Mouse (Mus musculus) kidney, postnatal 0 days (tissue): ENCODE measurements at regions not wholly inside any gene's neighbourhood (a gene's known extent, or its start where the extent isn't known, plus 50 kb on each side); places are given as distances from the start of the nearest gene placed in this dataset.
A peak's percentile ranks its signal among the peaks of the same experiment; 100 is the strongest.

Experiments used
- ATAC-seq: fragments of 200-750 bp; cut with Nextera tagmentation; replicated peaks from 2 replicates; pipeline ENCODE4 v1.8.0; 2017; ENCODE audit warnings: low read depth, moderate number of reproducible peaks, moderate TSS enrichment, moderate library complexity; ENCODE audit not compliant: low FRiP score
- DNase-seq: peaks from one replicate; pipeline ENCODE4 v3.0.0-alpha.2; 2016; ENCODE audit warnings: low spot score
- H3K27ac ChIP-seq: fragments of 300-500 bp; sonication (generic); 2 replicates; pipeline ENCODE4 v1.5.1; 2014; ENCODE audit warnings: mild to moderate bottlenecking
- H3K27me3 ChIP-seq: fragments of 300-500 bp; sonication (generic); 2 replicates; pipeline ENCODE4 v1.6.1; 2014; ENCODE audit warnings: low read length, mixed read lengths; ENCODE audit not compliant: insufficient read depth
- H3K36me3 ChIP-seq: fragments of 300-500 bp; sonication (generic); 2 replicates; pipeline ENCODE4 v1.6.1; 2014; ENCODE audit warnings: low read length, mixed read lengths; ENCODE audit not compliant: insufficient read depth
- H3K4me1 ChIP-seq: fragments of 300-500 bp; sonication (generic); replicated peaks from 2 replicates; pipeline ENCODE4 v1.6.1; 2014; ENCODE audit warnings: antibody characterized with exemption, low read length, mixed read lengths; ENCODE audit not compliant: insufficient read depth
- H3K4me2 ChIP-seq: fragments of 300-500 bp; sonication (generic); 2 replicates; pipeline ENCODE4 v1.6.1; 2014; ENCODE audit warnings: mild to moderate bottlenecking, low read length, moderate library complexity, mixed read lengths
- H3K4me3 ChIP-seq: fragments of 300-500 bp; sonication (generic); replicated peaks from 2 replicates; pipeline ENCODE4 v1.5.1; 2014; ENCODE audit warnings: low read depth, low read length
- H3K9ac ChIP-seq: fragments of 300-500 bp; sonication (generic); 2 replicates; pipeline ENCODE4 v1.6.1; 2014; ENCODE audit warnings: low read depth, low read length
- H3K9me3 ChIP-seq: fragments of 300-500 bp; sonication (generic); replicated peaks from 2 replicates; pipeline ENCODE4 v1.6.1; 2016; ENCODE audit warnings: low read length, inconsistent platforms, mixed read lengths
- CTCF ChIP-seq: IDR thresholded peaks from 2 replicates; pipeline ENCODE4 v1.5.1; 2016; ENCODE audit warnings: antibody characterized with exemption, low read depth, mild to moderate bottlenecking, moderate library complexity
- WGBS: fragments of 180-500 bp; shearing (Covaris S2); extraction: QIAGEN DNeasy Blood & Tissue Kit; methylation state at CpG from one replicate; pipeline ENCODE4 v1.1.7; 2014; 5-methylcytosine and 5-hydroxymethylcytosine counted together

- no peak for TF ChIP-seq CTCF
- WGBS = 41% methylated on average over 5 of the region's 5 CpGs
- Histone ChIP-seq H3K4me2 (no peak overlapping the region), H3K27ac (no peak overlapping the region), H3K4me1 (no peaks in the 10 kb centered on the region), H3K27me3 (no peaks in the 10 kb centered on the region), H3K9me3 (no peaks in the 10 kb centered on the region), H3K9ac (no peak overlapping the region), H3K4me3 (no peak overlapping the region), H3K36me3 (no peaks in the 10 kb centered on the region)
- ATAC-seq = no peak
- peak; percentile 27 for DNase-seq
Observed at GRCm38 (mm10) chr1:184281768-184282167, 247.7 kb upstream of the 1700056E22Rik start.

- WGBS = 25% methylated on average over 10 of the region's 10 CpGs
- Histone ChIP-seq H3K9ac (no peak overlapping the region), H3K4me1 (no peaks in the 10 kb centered on the region), H3K9me3 (no peaks in the 10 kb centered on the region), H3K27ac (no peak overlapping the region), H3K4me2 (no peak overlapping the region), H3K36me3 (no peaks in the 10 kb centered on the region), H3K27me3 (no peaks in the 10 kb centered on the region), H3K4me3 (no peak overlapping the region)
- DNase-seq = peak; percentile 57
- no peak for TF ChIP-seq CTCF
- no peak for ATAC-seq
Observed at GRCm38 (mm10) chr1:184279263-184279662, 245.2 kb upstream of the 1700056E22Rik start.

DNA sequence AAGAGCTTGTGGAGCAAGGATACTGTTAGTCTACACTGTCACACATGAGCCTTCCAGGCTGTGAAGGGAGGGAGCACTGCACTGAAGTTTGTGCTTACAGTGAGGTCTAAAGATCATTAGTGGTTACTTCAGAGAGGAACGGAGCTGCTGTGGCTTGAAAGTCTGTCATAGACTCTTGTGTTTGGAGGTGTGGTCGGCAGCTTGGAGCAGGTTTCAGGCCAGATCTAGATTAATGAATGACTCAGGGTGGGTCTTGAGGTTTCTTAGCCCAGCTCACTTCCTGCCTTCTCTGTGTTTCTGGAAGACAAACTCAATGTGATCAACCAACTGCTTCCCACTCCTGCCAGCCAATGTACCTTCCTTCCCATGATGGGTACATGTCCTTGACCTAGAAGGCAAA is 242.9 kb upstream of the 1700056E22Rik start:
- 28% methylated on average over 2 of the region's 2 CpGs for WGBS
- DNase-seq = no peak
- no peak for ATAC-seq
- Histone ChIP-seq H3K4me3 (no peak overlapping the region), H3K4me1 (no peaks in the 10 kb centered on the region), H3K9ac (no peak overlapping the region), H3K36me3 (no peaks in the 10 kb centered on the region), H3K9me3 (no peaks in the 10 kb centered on the region), H3K4me2 (no peak overlapping the region), H3K27me3 (no peaks in the 10 kb centered on the region), H3K27ac (no peak overlapping the region)
- no peak for TF ChIP-seq CTCF

- no peaks in the 10 kb centered on the region for H3K4me1 ChIP-seq
- H3K36me3 ChIP-seq = no peaks in the 10 kb centered on the region
- DNase-seq = peak; percentile 39
- no peaks in the 10 kb centered on the region for H3K9me3 ChIP-seq
- H3K9ac ChIP-seq = no peak overlapping the region
- no peak overlapping the region for H3K4me3 ChIP-seq
- no peak overlapping the region for H3K27ac ChIP-seq
- no peaks in the 10 kb centered on the region for H3K27me3 ChIP-seq
- no peak overlapping the region for H3K4me2 ChIP-seq
- TF ChIP-seq CTCF = no peak
- peak; percentile 36; the same call in 1 of the 2 replicates for ATAC-seq
- WGBS = 49% methylated on average over 9 of the region's 9 CpGs
Observed at GRCm38 (mm10) chr1:184275877-184276276, 241.8 kb upstream of the 1700056E22Rik start.

DNA sequence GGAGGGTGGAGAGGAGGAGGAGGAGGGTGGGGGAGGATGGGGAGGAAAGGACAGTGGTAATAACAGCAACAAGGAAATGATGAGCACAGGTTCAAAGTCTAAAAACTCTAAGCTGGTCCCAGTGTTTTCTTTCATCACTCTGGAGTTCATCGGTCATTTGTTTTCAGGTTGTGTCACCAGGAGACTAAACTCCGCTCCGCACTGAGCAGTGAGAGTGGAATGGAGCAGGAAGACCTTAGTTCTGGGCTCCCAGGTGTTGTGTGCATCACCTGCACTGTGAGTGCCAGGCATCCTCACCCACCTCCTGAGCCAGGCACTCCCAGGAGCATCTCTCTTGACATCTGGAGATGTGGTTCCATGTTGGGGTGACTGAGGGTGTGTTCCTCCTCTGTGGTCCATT is 241.3 kb upstream of the 1700056E22Rik start:
- DNase-seq = no peak
- H3K4me3 ChIP-seq = no peak overlapping the region

DNA sequence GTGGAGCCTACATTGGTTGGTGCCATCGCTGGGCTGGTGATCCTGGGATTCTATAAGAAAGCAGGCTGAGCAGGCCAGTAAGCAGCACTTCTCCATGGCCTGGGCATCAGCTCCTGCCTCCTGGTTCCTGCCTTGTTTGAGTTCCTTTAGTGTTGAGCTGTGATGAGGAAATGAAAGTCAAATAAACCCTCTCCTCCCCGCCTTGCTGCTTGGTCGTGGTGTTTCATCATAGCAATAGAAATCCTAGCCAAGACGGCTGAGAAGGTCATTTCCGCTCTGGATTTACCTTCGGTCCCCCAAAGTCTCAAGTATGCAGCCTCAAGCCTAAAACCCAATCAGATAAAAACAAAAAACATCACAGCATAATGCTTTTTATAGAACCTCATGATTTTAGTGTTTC is 240.6 kb upstream of the 1700056E22Rik start:
- Histone ChIP-seq H3K9ac (no peak overlapping the region), H3K4me1 (no peaks in the 10 kb centered on the region), H3K4me2 (no peak overlapping the region), H3K36me3 (no peaks in the 10 kb centered on the region), H3K27me3 (no peaks in the 10 kb centered on the region), H3K9me3 (no peaks in the 10 kb centered on the region), H3K27ac (no peak overlapping the region), H3K4me3 (no peak overlapping the region)
- ATAC-seq (no peak), DNase-seq (no peak)
- TF ChIP-seq CTCF = no peak
- WGBS = 73% methylated on average over 6 of the region's 6 CpGs

More for the DNA sequence above, 241.3 kb upstream of the 1700056E22Rik start:
- ATAC-seq = no peak
- H3K4me1 ChIP-seq = no peaks in the 10 kb centered on the region
- H3K4me2 ChIP-seq = no peak overlapping the region
- H3K9me3 ChIP-seq = no peaks in the 10 kb centered on the region
- H3K27me3 ChIP-seq = no peaks in the 10 kb centered on the region
- whole genome bisulfite sequencing = 96% methylated on average over 3 of the region's 3 CpGs
- H3K36me3 ChIP-seq = no peaks in the 10 kb centered on the region
- H3K9ac ChIP-seq = no peak overlapping the region
- TF ChIP-seq CTCF = no peak
- no peak overlapping the region for H3K27ac ChIP-seq

DNA sequence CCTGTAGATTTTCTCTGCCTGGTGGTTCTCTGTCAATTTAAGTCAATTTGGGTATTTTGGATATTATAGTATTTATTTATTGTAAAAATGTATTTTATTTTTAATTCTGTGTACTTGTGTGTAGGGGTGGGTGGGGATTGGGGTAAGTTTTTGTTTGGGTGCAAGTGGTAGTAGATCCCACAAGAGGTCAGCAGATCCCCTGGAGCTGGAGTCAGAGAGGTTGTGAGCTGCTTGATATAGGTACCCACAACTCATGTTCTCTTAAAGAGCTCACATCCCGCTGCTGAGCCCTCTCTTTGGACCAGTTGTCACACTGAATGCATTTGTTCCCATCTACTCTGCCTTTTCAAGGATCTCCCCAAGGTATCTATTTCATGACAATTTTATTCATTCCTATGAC is 239.6 kb upstream of the 1700056E22Rik start:
- TF ChIP-seq CTCF = peak; percentile 48
- H3K36me3 ChIP-seq = no peaks in the 10 kb centered on the region
- no peak overlapping the region for H3K4me2 ChIP-seq
- H3K9me3 ChIP-seq = no peaks in the 10 kb centered on the region
- DNase-seq = no peak
- H3K9ac ChIP-seq = no peak overlapping the region
- H3K4me3 ChIP-seq = no peak overlapping the region
- ATAC-seq = no peak
- WGBS = 52% methylated on average over 1 of the region's 1 CpGs
- H3K27ac ChIP-seq = no peak overlapping the region
- no peaks in the 10 kb centered on the region for H3K27me3 ChIP-seq
- no peaks in the 10 kb centered on the region for H3K4me1 ChIP-seq
